Mouse (Mus musculus): ENCODE measurements around the gene Gatb. TPM values are rescaled to one million over a fixed set of nuclear protein-coding genes. Genes with fewer than 3 reads are reported as not detected.

Gene Gatb
- polyA plus RNA-seq, 1 experiment from 2014 or later: 18.6 TPM

DNA sequence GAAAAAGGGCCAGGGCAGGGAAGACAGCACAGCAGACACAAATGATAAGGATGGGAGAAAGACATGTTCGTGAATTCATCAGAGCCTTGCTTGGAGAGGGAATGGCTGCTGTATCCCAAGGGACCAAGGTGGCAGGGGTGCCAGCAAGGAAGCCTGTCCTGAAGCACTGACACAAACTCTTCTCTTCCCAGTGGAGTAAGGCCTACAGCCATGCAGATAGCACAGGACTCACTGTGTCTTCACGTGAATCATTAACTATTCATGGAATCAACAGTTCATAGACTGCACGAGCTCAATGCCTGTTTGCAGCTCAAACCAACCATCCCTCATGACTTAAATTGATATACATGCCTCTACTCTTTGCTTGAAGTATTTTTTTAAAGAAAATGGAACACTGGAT is 104.0 kb downstream of the Gatb start:
- no peaks in the 10 kb centered on the region for H3K27me3 ChIP-seq (ENCODE audit: control insufficient read depth, insufficient read depth, low read length)
- ATAC-seq (ENCODE audit: low FRiP score) (no peak), DNase-seq (ENCODE audit: low spot score) (no peak)

DNA sequence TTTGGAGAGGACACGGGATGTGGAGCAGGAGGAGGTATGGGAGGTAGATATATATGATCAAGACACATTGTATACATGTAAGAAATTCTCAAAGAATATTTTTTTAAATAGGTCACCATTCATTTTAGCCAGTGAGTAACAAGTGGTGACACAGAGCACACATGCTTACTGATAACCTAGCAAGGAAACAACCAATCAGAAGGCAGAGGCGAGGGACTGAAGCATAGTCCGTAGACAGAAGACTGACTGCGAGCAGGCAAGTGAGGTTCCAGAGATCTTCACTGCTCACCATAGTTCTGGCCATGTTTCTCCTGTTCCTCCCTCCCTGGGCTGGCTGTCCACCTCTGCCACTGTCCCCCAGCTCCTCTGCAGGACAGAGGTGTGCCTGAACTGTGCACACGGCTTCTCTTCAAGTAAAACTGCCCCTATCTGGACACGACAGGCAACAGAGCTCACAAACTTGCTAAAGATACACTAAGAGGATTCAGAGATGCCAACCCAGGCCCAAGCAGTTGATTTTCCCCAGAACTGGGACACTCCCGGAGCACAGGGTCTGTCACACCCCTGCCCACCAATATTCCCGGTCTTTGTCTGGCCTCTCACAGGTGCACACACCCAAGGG is 105.5 kb downstream of the Gatb start:
- 89% methylated on average over 8 of the region's 8 CpGs for WGBS
- H3K27me3 ChIP-seq (ENCODE audit: control insufficient read depth, insufficient read depth, low read length): no peaks in the 10 kb centered on the region
- no peak overlapping the region for H3K4me3 ChIP-seq (ENCODE audit: low read depth, low read length)
- no peaks in the 10 kb centered on the region for H3K9me3 ChIP-seq (ENCODE audit: control insufficient read depth, low read length)
- DNase-seq (ENCODE audit: low spot score) (no peak), ATAC-seq (ENCODE audit: low FRiP score) (no peak)
- H3K27ac ChIP-seq (ENCODE audit: low read depth, low read length): no peak overlapping the region
- no peaks in the 10 kb centered on the region for H3K36me3 ChIP-seq (ENCODE audit: control insufficient read depth, insufficient read depth, low read length)
- H3K4me1 ChIP-seq (replicated peaks; ENCODE audit: control insufficient read depth, insufficient read depth, low read length): no peaks in the 10 kb centered on the region
- H3K4me2 ChIP-seq (replicated peaks; ENCODE audit: low read depth, low read length): no peak overlapping the region
- H3K9ac ChIP-seq (ENCODE audit: low read depth, low read length): no peak overlapping the region

More for the DNA sequence above, 104.0 kb downstream of the Gatb start:
- Histone ChIP-seq H3K4me3 (ENCODE audit: low read depth, low read length) (no peak overlapping the region), H3K27ac (ENCODE audit: low read depth, low read length) (no peak overlapping the region), H3K4me1 (replicated peaks; ENCODE audit: control insufficient read depth, insufficient read depth, low read length) (no peaks in the 10 kb centered on the region), H3K36me3 (ENCODE audit: control insufficient read depth, insufficient read depth, low read length) (no peaks in the 10 kb centered on the region), H3K9me3 (ENCODE audit: control insufficient read depth, low read length) (no peaks in the 10 kb centered on the region), H3K9ac (ENCODE audit: low read depth, low read length) (no peak overlapping the region), H3K4me2 (replicated peaks; ENCODE audit: low read depth, low read length) (no peak overlapping the region)
- WGBS: 79% methylated on average over 3 of the region's 3 CpGs

DNA sequence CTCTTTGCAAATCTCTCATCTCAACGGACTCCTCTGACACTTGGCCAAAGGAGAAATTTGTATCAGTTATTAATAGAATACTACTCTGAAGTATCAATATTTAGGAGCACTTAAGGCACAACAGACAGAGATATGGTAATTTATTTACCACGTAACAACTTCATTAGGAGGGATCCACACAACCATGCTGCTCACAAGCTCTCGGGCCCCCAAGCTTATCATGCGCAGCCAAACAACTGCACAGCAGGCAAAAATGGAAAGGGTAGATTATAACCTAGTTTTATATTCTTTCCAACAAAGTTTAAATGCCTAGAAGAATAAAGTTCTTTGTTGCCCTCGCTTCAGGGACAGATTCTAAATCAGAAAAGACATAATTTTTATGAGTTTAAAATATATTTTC is 106.0 kb downstream of the Gatb start:
- Histone ChIP-seq H3K9ac (ENCODE audit: low read depth, low read length) (no peak overlapping the region), H3K4me2 (replicated peaks; ENCODE audit: low read depth, low read length) (no peak overlapping the region), H3K27me3 (ENCODE audit: control insufficient read depth, insufficient read depth, low read length) (no peaks in the 10 kb centered on the region), H3K36me3 (ENCODE audit: control insufficient read depth, insufficient read depth, low read length) (no peaks in the 10 kb centered on the region), H3K4me3 (ENCODE audit: low read depth, low read length) (no peak overlapping the region), H3K9me3 (ENCODE audit: control insufficient read depth, low read length) (no peaks in the 10 kb centered on the region), H3K27ac (ENCODE audit: low read depth, low read length) (no peak overlapping the region), H3K4me1 (replicated peaks; ENCODE audit: control insufficient read depth, insufficient read depth, low read length) (no peaks in the 10 kb centered on the region)
- 92% methylated on average over 5 of the region's 5 CpGs for WGBS
- no peak for DNase-seq (ENCODE audit: low spot score)
- ATAC-seq (ENCODE audit: low FRiP score): no peak

DNA sequence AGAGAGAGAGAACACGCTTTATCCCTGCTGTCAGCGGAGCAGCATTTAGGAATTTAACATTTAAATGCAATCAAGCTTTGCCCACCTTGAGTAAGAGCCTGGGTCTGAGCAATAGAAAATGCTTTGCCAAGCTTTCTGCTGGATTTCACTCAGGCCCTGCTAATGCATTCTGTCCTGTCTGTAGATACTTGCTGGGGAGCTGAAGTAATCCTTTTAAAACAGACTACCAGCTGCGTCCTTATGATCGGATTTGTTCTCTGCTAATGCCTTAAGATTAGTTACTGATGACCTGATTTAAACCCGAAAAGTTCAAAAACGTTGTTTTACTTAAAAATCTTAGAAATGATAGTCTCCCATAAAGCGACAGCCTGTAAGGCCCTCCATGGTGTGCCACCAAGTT is 107.2 kb downstream of the Gatb start:
- no peak overlapping the region for H3K4me2 ChIP-seq (replicated peaks; ENCODE audit: low read depth, low read length)
- 89% methylated on average over 7 of the region's 7 CpGs for WGBS
- no peak for ATAC-seq (ENCODE audit: low FRiP score)

DNA sequence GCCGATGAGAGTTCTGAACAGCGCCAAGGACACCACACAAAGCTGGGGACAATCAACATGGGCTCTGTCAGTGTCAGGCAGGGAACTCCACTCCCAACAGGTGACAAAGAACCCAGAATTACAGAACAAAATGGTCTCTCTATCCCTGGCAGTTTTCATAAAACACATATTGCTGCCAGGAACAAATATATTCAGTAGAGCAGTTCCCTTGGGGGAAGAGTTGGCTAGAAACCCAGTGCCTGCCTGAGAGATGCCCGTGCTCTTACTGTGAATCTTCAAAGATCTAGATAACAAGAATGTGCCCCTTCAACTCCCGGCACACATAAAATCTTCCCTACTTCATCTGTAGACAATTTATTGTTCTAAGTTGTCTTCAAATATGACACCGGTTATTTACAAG is 109.7 kb downstream of the Gatb start:
- no peak overlapping the region for H3K27ac ChIP-seq (ENCODE audit: low read depth, low read length)
- DNase-seq (ENCODE audit: low spot score): no peak
- H3K4me2 ChIP-seq (replicated peaks; ENCODE audit: low read depth, low read length): no peak overlapping the region
- no peaks in the 10 kb centered on the region for H3K36me3 ChIP-seq (ENCODE audit: control insufficient read depth, insufficient read depth, low read length)
- no peaks in the 10 kb centered on the region for H3K27me3 ChIP-seq (ENCODE audit: control insufficient read depth, insufficient read depth, low read length)
- H3K9ac ChIP-seq (ENCODE audit: low read depth, low read length): no peak overlapping the region
- 92% methylated on average over 5 of the region's 5 CpGs for WGBS
- H3K9me3 ChIP-seq (ENCODE audit: control insufficient read depth, low read length): no peaks in the 10 kb centered on the region
- no peak overlapping the region for H3K4me3 ChIP-seq (ENCODE audit: low read depth, low read length)
- ATAC-seq (ENCODE audit: low FRiP score): no peak
- H3K4me1 ChIP-seq (replicated peaks; ENCODE audit: control insufficient read depth, insufficient read depth, low read length): no peaks in the 10 kb centered on the region

More for the DNA sequence above, 107.2 kb downstream of the Gatb start:
- no peak for DNase-seq (ENCODE audit: low spot score)
- Histone ChIP-seq H3K36me3 (ENCODE audit: control insufficient read depth, insufficient read depth, low read length) (no peaks in the 10 kb centered on the region), H3K27me3 (ENCODE audit: control insufficient read depth, insufficient read depth, low read length) (no peaks in the 10 kb centered on the region), H3K27ac (ENCODE audit: low read depth, low read length) (no peak overlapping the region), H3K4me3 (ENCODE audit: low read depth, low read length) (no peak overlapping the region), H3K9ac (ENCODE audit: low read depth, low read length) (no peak overlapping the region), H3K9me3 (ENCODE audit: control insufficient read depth, low read length) (no peaks in the 10 kb centered on the region), H3K4me1 (replicated peaks; ENCODE audit: control insufficient read depth, insufficient read depth, low read length) (no peaks in the 10 kb centered on the region)

DNA sequence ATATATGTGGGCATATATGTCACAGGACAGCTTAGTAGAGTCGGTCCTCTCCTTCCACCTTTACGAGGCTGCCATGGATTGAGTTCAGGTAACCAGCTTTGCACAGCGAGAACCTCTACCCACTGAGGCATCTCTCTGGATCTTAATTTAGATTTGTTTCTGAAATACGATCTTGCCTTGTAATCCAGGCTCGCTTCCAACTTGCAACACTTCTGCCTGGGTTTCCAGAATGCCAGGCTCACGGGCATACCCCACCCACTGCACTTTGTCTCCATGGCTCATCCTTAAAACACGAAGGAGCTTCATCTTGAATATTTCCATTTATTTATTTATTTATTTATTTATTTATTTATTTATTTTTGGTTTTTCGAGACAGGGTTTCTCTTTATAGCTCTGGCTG is 111.4 kb downstream of the Gatb start:
- Histone ChIP-seq H3K9ac (ENCODE audit: low read depth, low read length) (no peak overlapping the region), H3K4me3 (ENCODE audit: low read depth, low read length) (no peak overlapping the region), H3K4me2 (replicated peaks; ENCODE audit: low read depth, low read length) (no peak overlapping the region), H3K27me3 (ENCODE audit: control insufficient read depth, insufficient read depth, low read length) (no peaks in the 10 kb centered on the region), H3K36me3 (ENCODE audit: control insufficient read depth, insufficient read depth, low read length) (no peaks in the 10 kb centered on the region), H3K27ac (ENCODE audit: low read depth, low read length) (no peak overlapping the region), H3K4me1 (replicated peaks; ENCODE audit: control insufficient read depth, insufficient read depth, low read length) (no peaks in the 10 kb centered on the region), H3K9me3 (ENCODE audit: control insufficient read depth, low read length) (no peaks in the 10 kb centered on the region)
- DNase-seq (ENCODE audit: low spot score) (no peak), ATAC-seq (ENCODE audit: low FRiP score) (no peak)
- WGBS: 93% methylated on average over 8 of the region's 8 CpGs

DNA sequence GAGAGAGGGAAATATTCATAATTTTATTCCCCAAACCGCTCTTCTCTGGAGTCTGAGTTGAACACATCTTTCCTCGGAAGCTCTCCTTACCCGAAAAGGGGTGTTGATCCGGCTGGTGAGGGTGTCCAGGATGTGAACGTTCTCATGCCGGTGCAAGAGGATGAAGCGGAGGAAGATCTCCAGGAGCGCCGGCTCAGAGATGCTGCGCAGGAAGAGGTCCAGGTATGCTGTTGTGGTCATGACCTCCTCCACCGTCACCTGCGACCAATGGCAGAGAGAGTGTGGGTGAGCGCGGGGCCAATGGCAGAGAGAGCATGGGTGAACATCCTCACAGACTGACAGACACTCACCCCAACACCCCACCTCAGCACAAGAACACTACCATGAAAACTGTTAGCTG is 114.4 kb downstream of the Gatb start:
- ATAC-seq (ENCODE audit: low FRiP score): no peak
- 95% methylated on average over 14 of the region's 14 CpGs for WGBS
- Histone ChIP-seq H3K4me1 (replicated peaks; ENCODE audit: control insufficient read depth, insufficient read depth, low read length) (no peaks in the 10 kb centered on the region), H3K9me3 (ENCODE audit: control insufficient read depth, low read length) (no peaks in the 10 kb centered on the region), H3K9ac (ENCODE audit: low read depth, low read length) (no peak overlapping the region), H3K4me2 (replicated peaks; ENCODE audit: low read depth, low read length) (no peak overlapping the region), H3K4me3 (ENCODE audit: low read depth, low read length) (no peak overlapping the region), H3K36me3 (ENCODE audit: control insufficient read depth, insufficient read depth, low read length) (no peaks in the 10 kb centered on the region), H3K27ac (ENCODE audit: low read depth, low read length) (no peak overlapping the region), H3K27me3 (ENCODE audit: control insufficient read depth, insufficient read depth, low read length) (no peaks in the 10 kb centered on the region)
- no peak for DNase-seq (ENCODE audit: low spot score)

DNA sequence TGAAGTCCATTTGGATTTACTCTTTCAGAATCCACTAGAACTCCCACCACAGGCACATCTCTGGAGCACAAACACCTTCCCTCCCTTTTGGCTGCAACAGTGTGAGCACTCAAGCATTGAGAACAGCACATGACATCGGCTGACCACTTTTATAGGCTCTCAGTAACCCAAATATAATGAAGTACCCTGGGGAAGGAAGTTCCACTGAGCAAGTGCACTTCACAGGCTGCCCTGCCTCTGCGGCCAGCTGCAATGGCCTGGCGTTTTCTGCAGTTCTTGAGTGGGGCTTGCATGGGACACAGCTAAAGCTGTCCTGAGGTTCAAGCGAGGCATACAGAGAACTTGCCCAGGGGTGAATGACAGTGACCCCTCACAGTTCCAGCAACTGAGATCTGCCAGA is 117.2 kb downstream of the Gatb start:
- Histone ChIP-seq H3K27me3 (ENCODE audit: control insufficient read depth, insufficient read depth, low read length) (no peaks in the 10 kb centered on the region), H3K27ac (ENCODE audit: low read depth, low read length) (no peak overlapping the region), H3K4me1 (replicated peaks; ENCODE audit: control insufficient read depth, insufficient read depth, low read length) (no peaks in the 10 kb centered on the region), H3K36me3 (ENCODE audit: control insufficient read depth, insufficient read depth, low read length) (no peaks in the 10 kb centered on the region), H3K9me3 (ENCODE audit: control insufficient read depth, low read length) (no peaks in the 10 kb centered on the region), H3K9ac (ENCODE audit: low read depth, low read length) (no peak overlapping the region), H3K4me2 (replicated peaks; ENCODE audit: low read depth, low read length) (no peak overlapping the region), H3K4me3 (ENCODE audit: low read depth, low read length) (no peak overlapping the region)
- 78% methylated on average over 4 of the region's 4 CpGs for WGBS
- no peak for ATAC-seq (ENCODE audit: low FRiP score)
- DNase-seq (ENCODE audit: low spot score): no peak

DNA sequence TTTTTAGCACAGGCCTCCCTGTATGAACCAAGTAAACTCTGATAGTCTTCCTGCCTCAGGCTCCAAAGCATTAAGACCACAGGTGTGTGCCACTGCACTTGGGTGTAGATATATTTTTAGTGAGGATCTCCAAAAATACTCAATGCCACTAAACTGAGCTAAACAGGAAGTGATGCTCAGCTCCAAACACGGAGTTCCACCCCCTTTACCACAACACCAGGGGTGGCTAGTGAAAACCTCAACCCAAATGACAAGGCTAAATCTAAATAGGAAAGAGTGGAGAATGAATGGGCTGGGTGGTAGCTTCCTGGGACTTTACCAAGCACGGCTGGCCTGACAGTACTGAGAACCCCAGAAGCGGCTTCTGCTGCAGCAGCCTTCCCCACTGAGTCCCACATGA is 119.1 kb downstream of the Gatb start:
- 55% methylated on average over 3 of the region's 3 CpGs for WGBS
- ATAC-seq (ENCODE audit: low FRiP score): no peak
- Histone ChIP-seq H3K9me3 (ENCODE audit: control insufficient read depth, low read length) (no peaks in the 10 kb centered on the region), H3K4me1 (replicated peaks; ENCODE audit: control insufficient read depth, insufficient read depth, low read length) (no peaks in the 10 kb centered on the region), H3K27me3 (ENCODE audit: control insufficient read depth, insufficient read depth, low read length) (no peaks in the 10 kb centered on the region), H3K4me2 (replicated peaks; ENCODE audit: low read depth, low read length) (no peak overlapping the region), H3K4me3 (ENCODE audit: low read depth, low read length) (no peak overlapping the region), H3K36me3 (ENCODE audit: control insufficient read depth, insufficient read depth, low read length) (no peaks in the 10 kb centered on the region), H3K9ac (ENCODE audit: low read depth, low read length) (no peak overlapping the region), H3K27ac (ENCODE audit: low read depth, low read length) (no peak overlapping the region)
- DNase-seq (ENCODE audit: low spot score): no peak

Measured in hindbrain, embryonic 11.5 days (tissue).